Mouse (Mus musculus) hindlimb bud, embryonic 11.5 days (tissue): ENCODE results near the gene Slain2.
"Not testable (repeated sequence)": the region's sequence is repeated elsewhere in the genome, so short reads cannot be mapped to it uniquely, and the experiment has no call there.

Source experiments
- DNase-seq: peaks from one replicate; pipeline ENCODE4 v3.0.0-alpha.2; 2012; ENCODE audit warnings: low read depth, low spot score; ENCODE audit errors: extremely low spot score

Gene Slain2

GRCm38 (mm10) chr5:73007582-73007959, 93.5 kb downstream of the Slain2 start:
- no peak for DNase-seq

DNA sequence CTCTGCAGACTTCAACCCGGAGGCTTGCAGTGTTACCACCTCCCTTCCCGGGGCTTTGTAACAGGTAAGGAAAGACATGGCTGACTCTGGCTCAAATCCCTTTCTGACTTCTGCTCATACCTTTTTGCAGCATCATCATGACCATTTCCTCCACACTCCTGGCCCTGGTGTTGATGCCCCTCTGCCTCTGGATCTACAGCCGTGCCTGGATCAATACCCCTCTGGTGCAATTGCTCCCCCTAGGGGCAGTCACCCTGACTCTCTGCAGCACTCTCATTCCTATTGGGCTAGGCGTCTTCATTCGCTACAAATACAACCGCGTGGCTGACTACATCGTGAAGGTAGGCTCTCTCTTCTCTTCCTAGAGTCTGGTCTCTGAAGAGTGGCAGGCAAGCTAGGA, 94.1 kb downstream of the Slain2 start:
- DNase-seq = not testable (repeated sequence)

DNA sequence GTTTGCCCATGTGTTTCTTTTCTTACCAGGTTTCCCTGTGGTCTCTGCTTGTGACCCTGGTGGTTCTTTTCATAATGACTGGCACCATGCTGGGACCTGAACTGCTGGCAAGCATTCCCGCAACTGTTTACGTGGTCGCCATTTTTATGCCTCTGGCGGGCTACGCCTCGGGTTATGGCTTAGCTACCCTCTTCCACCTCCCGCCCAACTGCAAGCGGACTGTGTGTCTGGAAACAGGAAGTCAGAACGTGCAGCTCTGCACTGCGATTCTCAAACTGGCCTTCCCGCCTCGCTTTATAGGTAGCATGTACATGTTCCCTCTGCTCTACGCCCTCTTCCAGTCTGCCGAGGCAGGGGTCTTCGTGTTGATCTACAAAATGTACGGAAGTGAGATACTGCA, 97.7 kb downstream of the Slain2 start:
- not testable (repeated sequence) for DNase-seq

GRCm38 (mm10) chr5:73012884-73013610, 98.9 kb downstream of the Slain2 start:
- DNase-seq = not testable (repeated sequence)

- not testable (repeated sequence) for DNase-seq
Measured at GRCm38 (mm10) chr5:73013611-73014287, 99.6 kb downstream of the Slain2 start.

- no peak for DNase-seq
Measured at GRCm38 (mm10) chr5:73014745-73015144, 100.6 kb downstream of the Slain2 start.

DNA sequence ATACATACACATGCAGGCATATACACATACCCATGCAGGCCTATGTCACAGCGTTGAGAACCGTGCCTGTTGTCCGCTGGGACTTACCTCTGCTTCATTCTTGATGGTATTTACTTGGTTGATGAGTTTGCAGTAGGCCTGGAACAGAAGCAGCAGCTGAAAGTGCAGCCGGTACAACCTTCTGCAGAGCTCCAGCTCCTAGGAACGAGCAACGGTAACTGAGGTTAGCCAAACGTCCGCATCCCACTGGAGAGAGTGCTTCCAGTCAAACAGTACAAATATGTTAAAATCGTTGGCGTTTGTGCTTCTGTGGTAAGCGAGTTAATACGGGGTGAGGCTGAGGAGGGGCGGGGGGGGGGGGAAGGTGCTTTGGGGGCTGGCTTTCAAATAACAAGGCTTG, 109.7 kb downstream of the Slain2 start:
- no peak for DNase-seq
